Mouse (Mus musculus) intestine, postnatal 0 days (tissue): Measurements from ENCODE around the gene Unc5c. TPM values are rescaled to one million over a fixed set of nuclear protein-coding genes. Genes with fewer than 3 reads are reported as not detected.

ENCODE experiments used
- ATAC-seq: fragments of 200-750 bp; cut with Nextera tagmentation; 2 replicates; pipeline ENCODE4 v1.8.0; 2017; ENCODE audit warnings: mild to moderate bottlenecking, moderate TSS enrichment, moderate library complexity
- H3K27ac ChIP-seq: fragments of 300-500 bp; sonication (generic); 2 replicates; pipeline ENCODE4 v1.5.1; 2014; ENCODE audit warnings: mild to moderate bottlenecking, low read depth, low read length, moderate library complexity
- H3K27me3 ChIP-seq: fragments of 300-500 bp; sonication (generic); replicated peaks from 2 replicates; pipeline ENCODE4 v1.6.1; 2014; ENCODE audit warnings: low read length, mixed read lengths; ENCODE audit not compliant: control insufficient read depth, insufficient read depth
- H3K36me3 ChIP-seq: fragments of 300-500 bp; sonication (generic); 2 replicates; pipeline ENCODE4 v1.6.1; 2014; ENCODE audit warnings: mild to moderate bottlenecking, moderate library complexity; ENCODE audit not compliant: control insufficient read depth, insufficient read depth
- H3K4me1 ChIP-seq: fragments of 300-500 bp; sonication (generic); replicated peaks from 2 replicates; pipeline ENCODE4 v1.6.1; 2014; ENCODE audit warnings: antibody characterized with exemption, low read length, mixed read lengths; ENCODE audit not compliant: control insufficient read depth, insufficient read depth
- H3K4me2 ChIP-seq: fragments of 300-500 bp; sonication (generic); replicated peaks from 2 replicates; pipeline ENCODE4 v1.6.1; 2014; ENCODE audit warnings: low read depth, mild to moderate bottlenecking, moderate library complexity
- H3K4me3 ChIP-seq: fragments of 300-500 bp; sonication (generic); 2 replicates; pipeline ENCODE4 v1.5.1; 2014; ENCODE audit warnings: low read depth, low read length
- H3K9ac ChIP-seq: fragments of 300-500 bp; sonication (generic); 2 replicates; pipeline ENCODE4 v1.6.1; 2014; ENCODE audit warnings: mild to moderate bottlenecking, low read depth, low read length
- H3K9me3 ChIP-seq: fragments of 300-500 bp; sonication (generic); 2 replicates; pipeline ENCODE4 v1.6.1; 2016; ENCODE audit warnings: mixed run types; ENCODE audit not compliant: control insufficient read depth
- CTCF ChIP-seq: sonication (generic); IDR thresholded peaks from 2 replicates; pipeline ENCODE4 v1.5.1; 2016; ENCODE audit warnings: low read depth, mild to moderate bottlenecking, control low read depth, antibody characterized with exemption, moderate library complexity
- WGBS: fragments of 180-500 bp; shearing (Covaris S2); extraction: QIAGEN DNeasy Blood & Tissue Kit; methylation state at CpG from one replicate; pipeline ENCODE4 v1.1.7; 2014; 5-methylcytosine and 5-hydroxymethylcytosine counted together
- polyA plus RNA-seq: library from polyadenylated mRNA; unstranded; fragments of >200 nt; fragmentation: Nextera tagmentation; extraction: Ambion mirVana; gene quantifications from 2 replicates; pipeline ENCODE4 v1.2.1, GENCODE M21; 2015

Unc5c gene
- polyA plus RNA-seq, 1 experiment from 2014 or later = 2.1 TPM

- 77% methylated on average over 1 of the region's 1 CpGs for WGBS
- H3K9me3 ChIP-seq = no peaks in the 10 kb centered on the region
- H3K4me3 ChIP-seq = no peak overlapping the region
- H3K27me3 ChIP-seq = no peaks in the 10 kb centered on the region
- H3K27ac ChIP-seq = no peak overlapping the region
- H3K4me2 ChIP-seq = no peak overlapping the region
- no peak overlapping the region for H3K9ac ChIP-seq
- H3K36me3 ChIP-seq = no peaks in the 10 kb centered on the region
- TF ChIP-seq CTCF = peak; percentile 26; the same call in 1 of the 2 replicates
- H3K4me1 ChIP-seq = no peaks in the 10 kb centered on the region
- no peak for ATAC-seq
Measured at GRCm38 (mm10) chr3:141583180-141583579, 118.2 kb downstream of the Unc5c start.

DNA sequence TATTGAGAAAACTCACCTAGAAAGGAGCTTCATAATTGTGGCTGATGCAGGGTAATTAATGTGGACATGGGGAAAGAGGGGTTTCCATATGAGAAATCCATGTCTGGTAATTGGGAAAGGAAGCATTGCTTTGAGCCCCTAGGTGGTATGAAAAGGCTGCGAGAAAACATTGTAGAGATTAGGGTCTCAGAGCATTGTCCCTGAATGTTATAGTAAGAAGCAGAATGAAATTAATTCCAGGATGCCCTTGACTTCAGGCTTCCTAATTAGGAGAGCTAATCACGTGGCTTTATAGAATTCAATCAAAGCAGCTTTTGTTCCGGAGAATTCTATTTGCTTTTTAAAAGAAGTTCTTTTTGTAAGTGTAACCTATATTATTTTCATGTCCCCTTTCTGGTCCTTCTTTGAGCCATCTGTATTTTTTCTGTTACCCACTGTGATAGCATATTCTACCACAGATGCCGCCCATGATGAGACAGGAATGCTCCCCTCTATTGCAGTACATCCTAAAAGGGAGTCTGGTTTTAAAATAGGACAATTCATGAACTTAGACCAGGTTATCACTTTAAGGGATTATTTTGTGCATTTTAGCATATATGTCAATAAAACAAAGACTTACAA, 124.5 kb downstream of the Unc5c start:
- ATAC-seq = no peak
- no peak overlapping the region for H3K4me3 ChIP-seq
- H3K4me2 ChIP-seq = no peak overlapping the region
- no peaks in the 10 kb centered on the region for H3K4me1 ChIP-seq
- no peak overlapping the region for H3K27ac ChIP-seq
- no peak overlapping the region for H3K9ac ChIP-seq
- H3K9me3 ChIP-seq = no peaks in the 10 kb centered on the region
- TF ChIP-seq CTCF = no peak
- no peaks in the 10 kb centered on the region for H3K36me3 ChIP-seq
- 82% methylated on average over 4 of the region's 4 CpGs for whole genome bisulfite sequencing
- H3K27me3 ChIP-seq = no peaks in the 10 kb centered on the region

DNA sequence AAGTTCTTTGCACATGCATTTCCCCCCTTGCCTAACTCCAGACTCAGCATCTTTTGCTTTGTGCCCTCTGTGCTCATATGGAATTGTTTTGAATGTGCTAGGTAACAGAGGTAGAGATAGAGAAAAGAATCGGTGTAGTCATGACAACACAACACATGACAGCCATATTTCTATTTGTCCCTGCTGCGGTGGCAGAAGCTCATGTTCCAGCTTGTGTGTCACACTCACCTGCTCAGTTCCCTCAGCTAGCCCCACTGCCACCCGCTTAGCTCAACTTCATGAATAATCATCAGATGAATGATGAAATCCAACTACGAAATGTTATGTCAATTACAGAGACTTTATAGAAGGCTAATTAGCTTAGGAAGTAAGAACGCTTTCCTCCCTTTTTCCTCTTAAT, 128.2 kb downstream of the Unc5c start:
- no peaks in the 10 kb centered on the region for H3K9me3 ChIP-seq
- no peak overlapping the region for H3K4me2 ChIP-seq
- no peaks in the 10 kb centered on the region for H3K36me3 ChIP-seq
- H3K27ac ChIP-seq = no peak overlapping the region
- H3K4me3 ChIP-seq = no peak overlapping the region
- ATAC-seq = no peak
- H3K4me1 ChIP-seq = no peaks in the 10 kb centered on the region
- 88% methylated on average over 5 of the region's 5 CpGs for WGBS
- no peak overlapping the region for H3K9ac ChIP-seq
- TF ChIP-seq CTCF = no peak
- no peaks in the 10 kb centered on the region for H3K27me3 ChIP-seq

- H3K9ac ChIP-seq = no peak overlapping the region
- H3K4me2 ChIP-seq = no peak overlapping the region
- no peaks in the 10 kb centered on the region for H3K9me3 ChIP-seq
- H3K4me3 ChIP-seq = no peak overlapping the region
- H3K36me3 ChIP-seq = no peaks in the 10 kb centered on the region
- WGBS = 86% methylated on average over 5 of the region's 5 CpGs
- H3K4me1 ChIP-seq = no peaks in the 10 kb centered on the region
- TF ChIP-seq CTCF = no peak
- no peak for ATAC-seq
- no peaks in the 10 kb centered on the region for H3K27me3 ChIP-seq
- no peak overlapping the region for H3K27ac ChIP-seq
Measured at GRCm38 (mm10) chr3:141594120-141594519, 129.1 kb downstream of the Unc5c start.

DNA sequence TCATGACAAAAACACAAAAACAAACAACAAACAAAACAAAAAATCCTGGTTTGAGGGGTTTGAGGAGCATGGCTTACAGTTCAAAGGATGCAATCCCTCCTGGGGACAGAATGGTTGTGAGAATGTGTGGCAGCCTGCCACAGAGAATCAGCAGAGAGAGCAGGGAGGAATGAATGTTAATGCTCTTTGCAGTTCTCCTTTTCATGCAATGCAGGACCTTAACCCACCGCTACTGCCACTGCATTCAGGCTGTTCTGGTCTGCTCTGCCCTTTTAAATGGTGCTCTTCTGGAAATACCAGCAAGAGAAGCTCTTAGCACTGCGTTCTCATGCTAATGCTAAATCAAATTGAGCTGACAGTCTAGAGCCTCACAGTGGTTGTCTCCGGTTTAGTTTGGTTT, 130.1 kb downstream of the Unc5c start:
- Histone ChIP-seq H3K4me3 (no peak overlapping the region), H3K9me3 (no peaks in the 10 kb centered on the region), H3K4me2 (no peak overlapping the region), H3K4me1 (no peaks in the 10 kb centered on the region), H3K27me3 (no peaks in the 10 kb centered on the region), H3K9ac (no peak overlapping the region), H3K27ac (no peak overlapping the region), H3K36me3 (no peaks in the 10 kb centered on the region)
- ATAC-seq = no peak
- WGBS = 53% methylated on average over 3 of the region's 3 CpGs
- TF ChIP-seq CTCF = no peak

- no peak for ATAC-seq
- Histone ChIP-seq H3K27me3 (no peaks in the 10 kb centered on the region), H3K9ac (no peak overlapping the region), H3K4me2 (no peak overlapping the region), H3K36me3 (no peaks in the 10 kb centered on the region), H3K9me3 (no peaks in the 10 kb centered on the region), H3K27ac (no peak overlapping the region), H3K4me3 (no peak overlapping the region), H3K4me1 (no peaks in the 10 kb centered on the region)
- 68% methylated on average over 3 of the region's 3 CpGs for WGBS
- no peak for TF ChIP-seq CTCF
Measured at GRCm38 (mm10) chr3:141596461-141596860, 131.4 kb downstream of the Unc5c start.

GRCm38 (mm10) chr3:141596881-141597280, 131.9 kb downstream of the Unc5c start:
- Histone ChIP-seq H3K9me3 (no peaks in the 10 kb centered on the region), H3K36me3 (no peaks in the 10 kb centered on the region), H3K9ac (no peak overlapping the region), H3K27ac (no peak overlapping the region), H3K4me3 (no peak overlapping the region), H3K4me2 (no peak overlapping the region), H3K4me1 (no peaks in the 10 kb centered on the region), H3K27me3 (no peaks in the 10 kb centered on the region)
- no peak for TF ChIP-seq CTCF
- no peak for ATAC-seq
- 78% methylated on average over 1 of the region's 1 CpGs for WGBS
